Mouse (Mus musculus): ENCODE results near the gene Bahd1.

DNA sequence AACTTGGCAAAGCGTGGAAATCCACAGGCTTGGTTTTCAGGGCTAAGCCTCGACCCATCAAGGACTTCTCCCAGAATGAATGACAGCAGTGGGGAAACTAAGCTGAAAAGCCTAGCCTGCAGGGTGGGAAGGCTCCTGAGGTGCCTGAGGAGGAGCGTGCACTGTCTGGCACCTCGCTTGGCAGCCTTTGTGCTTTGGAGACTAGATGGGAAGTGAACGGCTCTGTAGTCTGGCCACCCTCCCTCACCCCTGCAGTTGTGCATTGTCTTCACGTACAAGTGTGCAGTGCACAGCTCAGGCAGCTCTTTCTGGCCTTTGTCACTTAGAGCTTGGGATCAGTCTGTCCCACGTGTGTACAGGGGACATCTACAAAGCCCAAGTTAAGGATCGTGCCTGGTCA lies 14.5 kb downstream of the Bahd1 start:
- TF ChIP-seq CTCF (IDR thresholded peaks at IDR 0.05; ENCODE audit: extremely low read depth, insufficient read depth, insufficient read length, insufficient replicate concordance) (no peak), POLR2A (IDR thresholded peaks at IDR 0.05; ENCODE audit: low read depth, low read length) (no peak)

Measured in spleen, adult 2 months (tissue).